Mouse (Mus musculus) limb, embryonic 11.5 days (tissue): ENCODE data around the gene Hist1h2ae. TPM values are rescaled to one million over a fixed set of nuclear protein-coding genes. Genes with fewer than 3 reads are reported as not detected.
"Not testable (repeated sequence)": the region's sequence is repeated elsewhere in the genome, so short reads cannot be mapped to it uniquely, and the experiment has no call there.

ENCODE experiments used
- ATAC-seq: fragments of 200-750 bp; cut with Nextera tagmentation; 2 replicates; pipeline ENCODE4 v1.8.0; 2017; ENCODE audit warnings: low read depth; ENCODE audit not compliant: insufficient number of reproducible peaks, low FRiP score, low TSS enrichment
- DNase-seq: peaks from one replicate; pipeline ENCODE4 v3.0.0-alpha.2; 2015; ENCODE audit warnings: low spot score
- H3K27ac ChIP-seq: fragments of 300-500 bp; sonication (generic); replicated peaks from 2 replicates; pipeline ENCODE4 v1.5.1; 2014; ENCODE audit warnings: low read depth, mild to moderate bottlenecking, low read length
- H3K27me3 ChIP-seq: fragments of 300-500 bp; sonication (generic); 2 replicates; pipeline ENCODE4 v1.6.1; 2014; ENCODE audit warnings: mild to moderate bottlenecking, low read length, mixed read lengths; ENCODE audit not compliant: control insufficient read depth, insufficient read depth
- H3K36me3 ChIP-seq: fragments of 300-500 bp; sonication (generic); 2 replicates; pipeline ENCODE4 v1.6.1; 2014; ENCODE audit warnings: mild to moderate bottlenecking, low read length, moderate library complexity, mixed read lengths; ENCODE audit not compliant: control insufficient read depth, insufficient read depth
- H3K4me1 ChIP-seq: fragments of 300-500 bp; sonication (generic); 2 replicates; pipeline ENCODE4 v1.6.1; 2014; ENCODE audit warnings: low read length, mixed read lengths; ENCODE audit not compliant: control insufficient read depth, insufficient read depth
- H3K4me2 ChIP-seq: fragments of 300-500 bp; sonication (generic); 2 replicates; pipeline ENCODE4 v1.6.1; 2014; ENCODE audit warnings: low read depth, mild to moderate bottlenecking, moderate library complexity; ENCODE audit not compliant: severe bottlenecking
- H3K4me3 ChIP-seq: fragments of 300-500 bp; sonication (generic); 2 replicates; pipeline ENCODE4 v1.5.1; 2014; ENCODE audit warnings: low read depth, low read length
- H3K9ac ChIP-seq: fragments of 300-500 bp; sonication (generic); 2 replicates; pipeline ENCODE4 v1.6.1; 2014; ENCODE audit warnings: mild to moderate bottlenecking, low read length
- H3K9me3 ChIP-seq: fragments of 300-500 bp; sonication (generic); 2 replicates; pipeline ENCODE4 v1.6.1; 2016; ENCODE audit warnings: low read length; ENCODE audit not compliant: control insufficient read depth
- WGBS: fragments of 180-500 bp; shearing (Covaris S2); extraction: QIAGEN DNeasy Blood & Tissue Kit; methylation state at CpG from one replicate; pipeline ENCODE4 v1.1.7; 2014; 5-methylcytosine and 5-hydroxymethylcytosine counted together
- polyA plus RNA-seq: library from polyadenylated mRNA; unstranded; fragments of >200 nt; fragmentation: Nextera tagmentation; extraction: Ambion mirVana; gene quantifications from 2 replicates; pipeline ENCODE4 v1.2.1, GENCODE M21; 2014

Hist1h2ae gene
- polyA plus RNA-seq, 1 experiment from 2014 or later: 102 TPM

DNA sequence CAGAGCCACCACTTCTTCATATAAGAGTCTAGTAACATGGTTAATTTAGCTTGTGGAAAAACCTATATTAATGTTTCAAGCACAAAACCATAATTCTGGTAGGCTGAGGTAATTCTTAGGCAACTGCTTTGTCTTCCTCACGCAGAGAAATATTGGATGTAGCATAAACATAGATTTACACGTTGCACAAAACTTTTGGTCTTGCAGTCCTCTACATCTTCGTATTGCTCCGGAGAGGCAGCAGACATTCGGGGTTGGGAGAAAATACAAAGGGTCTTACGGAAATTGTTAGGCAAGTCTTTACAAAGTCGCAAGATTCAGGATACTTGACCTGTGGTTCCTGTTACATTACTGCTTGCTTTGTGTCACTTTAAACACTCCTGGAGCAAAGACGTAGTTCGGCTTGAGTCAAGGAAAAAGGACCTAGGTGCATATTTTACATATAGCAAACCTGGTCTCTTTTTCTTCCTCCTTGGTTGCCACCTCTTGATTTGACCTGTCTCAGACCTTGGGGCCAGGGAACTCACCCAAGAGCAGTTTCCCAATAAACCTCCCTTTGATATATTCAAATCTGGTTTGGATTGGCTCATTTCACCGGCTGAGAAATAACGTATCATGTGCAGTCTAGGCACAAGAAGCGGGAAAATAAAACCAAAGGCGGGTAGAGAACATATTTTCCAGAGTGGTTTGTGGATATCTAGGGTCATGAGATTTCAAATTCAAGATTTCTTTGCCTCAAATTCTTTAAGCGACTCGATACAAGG is 36.5 kb downstream of the Hist1h2ae start:
- Histone ChIP-seq H3K36me3 (no peaks in the 10 kb centered on the region), H3K4me3 (peak overlapping the region; percentile 47), H3K4me2 (peak overlapping the region; percentile 75), H3K27me3 (no peaks in the 10 kb centered on the region), H3K27ac (peak overlapping the region; percentile 94), H3K9ac (peak overlapping the region; percentile 84), H3K9me3 (no peaks in the 10 kb centered on the region), H3K4me1 (peaks cover 11% of the 10 kb centered on the region)
- DNase-seq: peak; percentile 70
- WGBS: 1% methylated on average over 15 of the region's 15 CpGs
- peak; percentile 8 for ATAC-seq

DNA sequence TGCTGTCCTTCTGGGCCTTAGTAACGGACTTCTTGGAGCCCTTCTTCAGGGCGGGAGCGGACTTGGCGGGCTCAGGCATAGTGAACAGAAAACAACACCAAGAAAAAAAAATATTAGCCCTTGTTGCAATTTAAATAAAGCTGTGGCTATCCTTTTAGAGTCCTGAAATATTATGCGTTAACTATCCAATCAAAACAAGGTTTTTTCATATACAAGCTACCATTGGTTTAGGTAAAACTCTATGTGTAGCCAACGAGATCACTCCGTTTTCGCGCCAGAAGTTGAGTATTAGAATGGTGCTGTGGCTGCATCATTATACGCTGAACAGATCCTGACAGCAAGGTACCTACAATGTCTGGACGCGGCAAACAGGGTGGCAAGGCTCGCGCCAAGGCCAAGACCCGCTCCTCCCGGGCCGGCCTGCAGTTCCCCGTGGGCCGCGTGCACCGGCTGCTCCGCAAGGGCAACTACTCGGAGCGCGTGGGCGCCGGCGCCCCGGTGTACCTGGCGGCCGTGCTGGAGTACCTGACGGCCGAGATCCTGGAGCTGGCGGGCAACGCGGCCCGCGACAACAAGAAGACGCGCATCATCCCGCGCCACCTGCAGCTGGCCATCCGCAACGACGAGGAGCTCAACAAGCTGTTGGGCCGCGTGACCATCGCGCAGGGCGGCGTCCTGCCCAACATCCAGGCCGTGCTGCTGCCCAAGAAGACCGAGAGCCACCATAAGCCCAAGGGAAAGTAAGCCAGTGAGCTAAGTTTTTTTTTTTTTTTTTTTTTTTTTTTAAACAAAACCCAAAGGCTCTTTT is 37.3 kb downstream of the Hist1h2ae start, which contains the start of gene Hist1h2af:
Hist1h2af (plus strand) TSS at position 347 of the 808 bp plus-strand sequence.
- WGBS: under 1% methylated on average over 23 of the region's 53 CpGs
- Histone ChIP-seq H3K4me1 (peaks cover 15% of the 10 kb centered on the region), H3K4me2 (peak within 1 kb of the TSS; percentile 75), H3K9ac (peak within 1 kb of the TSS; percentile 84), H3K4me3 (peak within 1 kb of the TSS; percentile 47), H3K27ac (peak within 1 kb of the TSS; percentile 94)
- not testable (repeated sequence) for H3K36me3 ChIP-seq, H3K27me3 ChIP-seq, H3K9me3 ChIP-seq
- peak; percentile 87 for DNase-seq
- peak; percentile 53; the same call in 1 of the 2 replicates for ATAC-seq

DNA sequence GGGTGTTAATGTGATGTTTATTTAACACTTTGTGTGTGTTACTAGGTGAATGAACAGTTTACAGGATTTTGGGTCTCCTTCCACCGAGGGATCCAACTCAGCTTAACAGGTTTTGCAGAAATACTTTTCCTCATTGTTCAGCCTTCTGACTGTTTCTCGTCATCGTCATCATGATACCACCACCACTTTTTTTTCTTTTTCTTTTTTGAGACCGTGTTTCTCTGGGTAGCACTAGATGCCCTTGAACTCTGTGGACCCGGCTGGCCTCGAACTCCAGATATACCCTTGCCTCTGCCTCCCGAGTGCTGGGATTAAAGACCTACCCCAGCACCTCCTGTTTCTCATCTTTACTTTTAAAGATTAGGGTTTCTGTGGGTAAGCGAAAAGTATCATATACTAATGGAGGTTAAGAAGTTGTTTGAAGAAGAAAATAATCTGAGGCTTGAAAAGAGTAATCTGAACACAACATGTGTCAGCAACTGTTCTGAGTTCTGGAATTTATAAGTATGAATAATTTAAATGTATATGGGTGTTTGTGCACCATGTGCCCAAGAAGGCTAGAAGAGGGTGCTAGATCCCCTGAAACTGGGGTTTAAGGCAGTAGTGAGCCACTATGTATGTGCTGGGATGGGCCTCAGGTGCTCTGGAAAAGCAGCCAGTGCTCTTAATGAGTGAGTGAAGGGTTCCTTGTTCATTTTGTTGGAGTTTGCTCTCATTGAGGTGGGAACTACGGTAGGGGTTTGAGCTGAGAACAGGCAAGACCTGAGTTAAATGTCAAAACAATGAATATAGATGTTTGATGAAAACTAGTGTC is 38.6 kb downstream of the Hist1h2ae start:
- no peak for ATAC-seq

DNA sequence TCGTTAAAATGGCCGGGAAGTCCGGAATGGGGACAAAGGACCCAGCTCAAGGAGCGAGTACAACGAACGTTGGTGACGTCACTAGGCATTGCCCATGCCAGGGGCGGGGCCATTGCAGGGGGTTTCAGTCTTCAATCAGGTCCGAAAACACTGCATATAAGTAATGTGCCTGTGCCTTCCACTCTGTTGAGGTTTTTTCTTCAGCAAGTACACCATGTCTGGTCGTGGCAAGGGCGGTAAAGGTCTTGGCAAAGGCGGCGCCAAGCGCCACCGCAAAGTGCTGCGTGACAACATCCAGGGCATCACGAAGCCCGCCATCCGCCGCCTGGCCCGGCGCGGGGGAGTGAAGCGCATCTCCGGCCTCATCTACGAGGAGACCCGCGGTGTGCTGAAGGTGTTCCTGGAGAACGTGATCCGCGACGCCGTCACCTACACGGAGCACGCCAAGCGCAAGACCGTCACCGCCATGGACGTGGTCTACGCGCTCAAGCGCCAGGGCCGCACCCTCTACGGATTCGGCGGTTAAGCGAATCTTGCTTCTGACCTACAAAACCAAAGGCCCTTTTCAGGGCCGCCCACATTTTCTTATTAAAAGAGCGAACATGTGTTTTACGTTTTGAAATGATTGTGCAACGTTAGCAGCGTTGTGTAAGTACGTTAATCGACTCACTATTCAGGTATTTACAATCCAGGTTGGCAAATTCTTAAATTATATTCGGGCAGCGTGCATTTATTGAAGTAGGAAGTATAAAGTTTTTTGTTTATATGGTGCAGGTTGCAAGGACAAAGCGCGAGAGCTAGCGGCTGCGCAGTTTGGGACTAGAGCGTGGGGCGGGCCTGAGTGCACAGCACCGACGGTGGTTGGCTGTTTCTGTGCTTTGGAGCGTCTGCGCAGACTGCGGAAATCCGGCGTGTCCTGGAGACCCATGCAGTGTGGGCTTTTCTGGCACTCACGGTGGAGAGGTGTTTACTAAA is 39.8 kb downstream of the Hist1h2ae start, which contains the start of gene Hist1h4h:
Hist1h4h (plus strand) TSS at position 150 of the 975 bp plus-strand sequence.
- H3K27ac ChIP-seq: peak within 1 kb of the TSS; percentile 94
- H3K9me3 ChIP-seq: no peaks in the 10 kb centered on the region
- DNase-seq: peak; percentile 99
- peak; percentile 75 for ATAC-seq
- H3K27me3 ChIP-seq: no peaks in the 10 kb centered on the region
- WGBS: under 1% methylated on average over 54 of the region's 70 CpGs
- no peaks in the 10 kb centered on the region for H3K36me3 ChIP-seq
- peak within 1 kb of the TSS; percentile 53 for H3K4me3 ChIP-seq
- H3K4me1 ChIP-seq: peaks cover 7% of the 10 kb centered on the region
- peak within 1 kb of the TSS; percentile 88 for H3K9ac ChIP-seq
- peak within 1 kb of the TSS; percentile 75 for H3K4me2 ChIP-seq

More for the DNA sequence above, 38.6 kb downstream of the Hist1h2ae start:
- Histone ChIP-seq H3K4me2 (peak overlapping the region; percentile 75), H3K4me3 (peak overlapping the region; percentile 53), H3K9ac (peak overlapping the region; percentile 88), H3K9me3 (no peaks in the 10 kb centered on the region), H3K36me3 (no peaks in the 10 kb centered on the region), H3K4me1 (peaks cover 15% of the 10 kb centered on the region), H3K27me3 (no peaks in the 10 kb centered on the region), H3K27ac (peak overlapping the region; percentile 94)
- WGBS: 27% methylated on average over 9 of the region's 9 CpGs
- peak; percentile 68 for DNase-seq

DNA sequence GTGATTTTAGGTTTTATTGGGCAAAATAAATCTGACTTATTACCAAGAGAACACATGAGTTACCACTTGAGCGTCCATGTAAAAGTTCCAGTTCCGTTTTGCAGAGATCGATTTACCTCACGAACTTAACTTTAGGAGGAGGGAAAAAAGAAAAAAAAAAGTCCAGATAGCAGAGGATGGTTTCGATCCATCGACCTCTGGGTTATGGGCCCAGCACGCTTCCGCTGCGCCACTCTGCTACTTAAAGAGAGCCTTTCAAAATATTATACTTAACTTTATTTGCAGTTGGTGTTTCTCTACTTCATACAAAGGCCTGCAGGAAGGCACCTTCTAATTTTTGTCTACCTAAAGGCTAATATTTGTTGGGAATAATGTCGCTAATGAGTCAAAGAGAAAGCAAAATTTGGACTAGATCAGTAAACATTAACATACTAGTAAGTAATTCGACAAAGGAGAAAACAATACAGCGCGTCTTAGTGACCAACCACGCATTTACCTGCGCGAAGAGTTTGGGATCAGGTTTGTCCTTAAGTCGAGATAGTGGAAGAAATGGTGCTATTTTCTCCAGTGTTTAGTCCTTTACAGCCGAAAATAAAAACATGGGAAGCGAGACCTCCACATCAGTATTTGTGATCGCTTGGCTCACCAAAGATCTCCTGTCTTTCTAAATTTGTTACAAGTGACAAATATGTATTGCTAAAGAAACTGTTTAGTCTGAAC is 40.7 kb downstream of the Hist1h2ae start:
- Histone ChIP-seq H3K9me3 (no peaks in the 10 kb centered on the region), H3K36me3 (no peaks in the 10 kb centered on the region), H3K27me3 (no peaks in the 10 kb centered on the region), H3K9ac (peak overlapping the region; percentile 88), H3K4me3 (peak overlapping the region; percentile 53), H3K27ac (peak overlapping the region; percentile 94), H3K4me2 (peak overlapping the region; percentile 75), H3K4me1 (peaks cover 7% of the 10 kb centered on the region)
- peak; percentile 77 for DNase-seq
- under 1% methylated on average over 20 of the region's 20 CpGs for WGBS
- ATAC-seq: no peak

DNA sequence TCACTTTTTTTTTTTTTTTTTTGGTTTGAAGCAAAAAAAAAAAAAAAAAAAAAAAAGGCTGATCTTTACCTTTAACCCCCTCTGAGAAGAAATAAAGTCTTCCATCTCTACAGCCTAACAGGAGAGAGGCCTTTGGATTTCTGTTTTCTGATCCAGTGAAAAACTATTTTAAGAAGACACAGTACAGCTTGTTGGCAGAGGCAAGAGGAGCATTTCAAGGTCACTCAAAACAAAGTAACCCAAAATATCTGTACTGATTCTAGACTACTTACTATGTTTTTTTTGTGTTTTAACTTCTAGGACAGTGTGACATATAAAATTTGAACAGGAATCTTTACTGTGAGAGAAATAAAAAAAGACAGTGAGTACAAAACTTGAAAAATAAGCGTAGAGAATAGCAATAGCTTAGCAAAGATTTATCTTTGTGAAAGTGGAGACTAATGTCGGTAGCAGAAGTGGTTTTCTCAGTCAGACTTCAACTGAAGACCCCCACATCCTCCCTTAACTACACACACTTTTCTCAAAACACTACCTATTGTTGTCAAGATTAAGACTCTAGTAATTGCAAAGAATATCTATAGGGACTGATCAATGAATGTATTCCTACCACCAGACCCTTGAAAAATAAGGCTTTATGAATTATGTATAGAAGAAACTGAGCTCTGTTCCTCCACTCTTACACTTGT is 41.4 kb downstream of the Hist1h2ae start:
- H3K27ac ChIP-seq: peak overlapping the region; percentile 94; the same call in 1 of the 2 replicates
- peak overlapping the region; percentile 75 for H3K4me2 ChIP-seq
- H3K4me3 ChIP-seq: peak overlapping the region; percentile 53
- ATAC-seq (no peak), DNase-seq (no peak)
- WGBS: 31% methylated on average over 2 of the region's 2 CpGs
- H3K36me3 ChIP-seq: no peaks in the 10 kb centered on the region
- peak overlapping the region; percentile 88 for H3K9ac ChIP-seq
- peaks cover 7% of the 10 kb centered on the region for H3K4me1 ChIP-seq
- H3K9me3 ChIP-seq: no peaks in the 10 kb centered on the region
- H3K27me3 ChIP-seq: no peaks in the 10 kb centered on the region
